25 mouse cellular contexts compared by ENCODE assay signal in genomic region chr14:84320738-84321137, GRCm38 (mm10).
DNase-seq lines count a peak whose midpoint lies in the region; ATAC-seq and TF ChIP-seq lines count a peak whose summit lies in the region.
"Had no signal": no experiment of that assay in that cellular context is flagged by ENCODE, and none has a peak within 500 bp of the region (broad histone marks: within the 10 kb centered on the region; RNA-seq: fewer than 3 reads in every experiment).

No protein-coding gene starts in this region.

- H3K4me2 ChIP-seq in CH12.LX (ENCODE audit: insufficient read depth, low read depth, poor library complexity, severe bottlenecking): no peak overlapping the region
- H3K4me2 ChIP-seq in intestine, postnatal 0 days (replicated peaks; ENCODE audit: low read depth): no peak overlapping the region
- H3K4me2 ChIP-seq in forebrain, postnatal 0 days (ENCODE audit: low read depth): no peak overlapping the region
- H3K4me2 ChIP-seq in hindbrain, embryonic 13.5 days: no peak overlapping the region

- H3K79me2 ChIP-seq in CH12.LX (replicated peaks; ENCODE audit: control insufficient read depth, extremely low read depth, insufficient read depth, poor library complexity, severe bottlenecking): no peaks in the 10 kb centered on the region

- H3K27ac ChIP-seq in CH12.LX (ENCODE audit: insufficient read depth, low read depth): no peak overlapping the region
- no peak overlapping the region for H3K27ac ChIP-seq in intestine, postnatal 0 days (ENCODE audit: low read depth, low read length)
- no peak overlapping the region for H3K27ac ChIP-seq in limb, embryonic 10.5 days
- H3K27ac ChIP-seq in forebrain, postnatal 0 days (ENCODE audit: low read depth, low read length): no peak overlapping the region
- no peak overlapping the region for H3K27ac ChIP-seq in hindbrain, embryonic 13.5 days

- no peak for TF ChIP-seq RAD21 in CH12.LX (IDR thresholded peaks at IDR 0.05; ENCODE audit: low read depth, low read length)

- H3K36me3 ChIP-seq in CH12.LX (replicated peaks in 1 of 2; ENCODE audit: control insufficient read depth in 1 of 2, insufficient read depth in 1 of 2, low read length in 1 of 2): no peaks in the 10 kb centered on the region
- no peaks in the 10 kb centered on the region for H3K36me3 ChIP-seq in intestine, postnatal 0 days (ENCODE audit: control insufficient read depth, insufficient read depth)
- no peaks in the 10 kb centered on the region for H3K36me3 ChIP-seq in limb, embryonic 10.5 days
- H3K36me3 ChIP-seq in forebrain, postnatal 0 days (ENCODE audit: insufficient read depth): no peaks in the 10 kb centered on the region
- no peaks in the 10 kb centered on the region for H3K36me3 ChIP-seq in hindbrain, embryonic 13.5 days
- H3K36me3 ChIP-seq: G1E had no signal

- no peak for TF ChIP-seq POLR2A in CH12.LX (IDR thresholded peaks at IDR 0.05; ENCODE audit: low read depth, low read length)

- in situ Hi-C loops in CH12.LX (cut with MboI; ENCODE audit: low pct_ligation_motif_present, low pct_unique_long_range_greater_than_20kb, low sequenced_read_pairs): no loop called here

- H3K4me3 ChIP-seq in CH12.LX (replicated peaks in 1 of 3; ENCODE audit: low read depth in 2 of 3, low read length in 2 of 3, poor library complexity in 1 of 3): no peak overlapping the region
- H3K4me3 ChIP-seq in intestine, postnatal 0 days (ENCODE audit: low read depth, low read length): no peak overlapping the region
- H3K4me3 ChIP-seq in limb, embryonic 10.5 days: no peak overlapping the region
- H3K4me3 ChIP-seq in forebrain, postnatal 0 days (ENCODE audit: low read depth, low read length): no peak overlapping the region
- H3K4me3 ChIP-seq in hindbrain, embryonic 13.5 days: no peak overlapping the region

- no peak overlapping the region for H3K9ac ChIP-seq in CH12.LX (ENCODE audit: insufficient read depth, low read depth)
- no peak overlapping the region for H3K9ac ChIP-seq in intestine, postnatal 0 days (ENCODE audit: low read depth, low read length)
- no peak overlapping the region for H3K9ac ChIP-seq in forebrain, postnatal 0 days
- no peak overlapping the region for H3K9ac ChIP-seq in hindbrain, embryonic 13.5 days

- no peak for ATAC-seq in intestine, postnatal 0 days
- ATAC-seq in forebrain, postnatal 0 days: no peak
- ATAC-seq in hindbrain, embryonic 13.5 days (ENCODE audit: low FRiP score): no peak
- ATAC-seq: activated CD4-positive, CD25-positive, alpha-beta regulatory T cell, adult 4 months; CD4-positive, CD25-positive, alpha-beta regulatory T cell, adult 4 months; Patski had no signal

- H3K27me3 ChIP-seq in CH12.LX (replicated peaks): no peaks in the 10 kb centered on the region
- H3K27me3 ChIP-seq in intestine, postnatal 0 days (replicated peaks; ENCODE audit: control insufficient read depth, insufficient read depth, low read length): no peaks in the 10 kb centered on the region
- H3K27me3 ChIP-seq in limb, embryonic 10.5 days (ENCODE audit: low read depth, poor library complexity, severe bottlenecking): no peaks in the 10 kb centered on the region
- no peaks in the 10 kb centered on the region for H3K27me3 ChIP-seq in forebrain, postnatal 0 days (ENCODE audit: insufficient read depth, low read length)
- H3K27me3 ChIP-seq in hindbrain, embryonic 13.5 days: no peaks in the 10 kb centered on the region
- H3K27me3 ChIP-seq: Patski had no signal

- DNase-seq in A20 (ENCODE audit: low read depth, low spot score): peak; percentile 74
- peak; percentile 57 for DNase-seq in CH12.LX (ENCODE audit: extremely low read depth)
- peak; percentile 8 for DNase-seq in ES-CJ7 (ENCODE audit: low read depth, low spot score)
- DNase-seq in R1 (ENCODE audit: low read depth, low spot score): peak; percentile 20
- no peak for DNase-seq in limb, embryonic 10.5 days (ENCODE audit: low spot score)
- no peak for DNase-seq in forebrain, postnatal 0 days
- DNase-seq: adrenal gland, adult 2 months; adrenal gland, adult 8-10 months; adrenal gland, postnatal 10 days; adrenal gland, postnatal 14 days; adrenal gland, postnatal 25 days; adrenal gland, postnatal 36 days; B cell, adult 2 months; cerebellum, adult 11 months; cerebellum, adult 11-12 months; cerebellum, adult 18-20 months; cerebellum, adult 2 months; cerebellum, adult 8-10 months; cerebellum, adult 9-10 months had no signal

- dilution Hi-C loops in CH12.LX (cut with MboI; ENCODE audit: extremely low pct_ligation_motif_present, extremely low pct_unique_long_range_greater_than_20kb, low sequenced_read_pairs): no loop called here

- TF ChIP-seq CTCF in CH12.LX (conservative IDR thresholded peaks at IDR 0.05 in 1 of 2, IDR thresholded peaks at IDR 0.05 in 1 of 2; ENCODE audit: low read depth in 2 of 2, low read length in 2 of 2): no peak
- TF ChIP-seq CTCF in intestine, postnatal 0 days (IDR thresholded peaks at IDR 0.05; ENCODE audit: low read depth): no peak
- no peak for TF ChIP-seq CTCF in forebrain, postnatal 0 days (IDR thresholded peaks at IDR 0.05; ENCODE audit: low read depth)

- 64% methylated on average over 1 of the region's 1 CpGs for WGBS in intestine, postnatal 0 days
- 71% methylated on average over 1 of the region's 1 CpGs for WGBS in limb, embryonic 10.5 days
- 63% methylated on average over 1 of the region's 1 CpGs for WGBS in forebrain, postnatal 0 days
- 70% methylated on average over 1 of the region's 1 CpGs for WGBS in hindbrain, embryonic 13.5 days

- H3K4me1 ChIP-seq in CH12.LX (ENCODE audit: control insufficient read depth in 1 of 2, insufficient read depth in 2 of 2): peaks cover 0 to 8% of the 10 kb centered on the region in 2 experiments; a peak in 1 of 4 replicates
- no peaks in the 10 kb centered on the region for H3K4me1 ChIP-seq in intestine, postnatal 0 days (replicated peaks; ENCODE audit: control insufficient read depth, insufficient read depth, low read length)
- H3K4me1 ChIP-seq in limb, embryonic 10.5 days: no peaks in the 10 kb centered on the region
- no peaks in the 10 kb centered on the region for H3K4me1 ChIP-seq in forebrain, postnatal 0 days (ENCODE audit: insufficient read depth)
- H3K4me1 ChIP-seq in hindbrain, embryonic 13.5 days (replicated peaks): no peaks in the 10 kb centered on the region

- peaks cover 7% of the 10 kb centered on the region for H3K9me3 ChIP-seq in CH12.LX (replicated peaks; ENCODE audit: low read length)
- H3K9me3 ChIP-seq in intestine, postnatal 0 days (ENCODE audit: control insufficient read depth): no peaks in the 10 kb centered on the region
- no peaks in the 10 kb centered on the region for H3K9me3 ChIP-seq in limb, embryonic 10.5 days (replicated peaks)
- H3K9me3 ChIP-seq in forebrain, postnatal 0 days (ENCODE audit: low read length): no peaks in the 10 kb centered on the region
- no peaks in the 10 kb centered on the region for H3K9me3 ChIP-seq in hindbrain, embryonic 13.5 days

- peak; percentile 80; the same call in 1 of the 2 replicates for TF ChIP-seq EP300 in CH12.LX (IDR thresholded peaks at IDR 0.05; ENCODE audit: low read length)

TF ChIP-seq in CH12.LX, 34 proteins besides CTCF, POLR2A, EP300 and RAD21 (continues in another document):
- TF ChIP-seq MAX (IDR thresholded peaks at IDR 0.05; ENCODE audit: low read length) (no peak), TCF12 (IDR thresholded peaks at IDR 0.05; ENCODE audit: low read depth, low read length) (peak; percentile 67), MEF2A (IDR thresholded peaks at IDR 0.05; ENCODE audit: borderline replicate concordance, low read depth, low read length) (0 out of 2 replicates have a peak, but pooled peaks have one; percentile 34), CHD1 (IDR thresholded peaks at IDR 0.05; ENCODE audit: low read depth, low read length) (no peak), GABPA (IDR thresholded peaks at IDR 0.05; ENCODE audit: insufficient replicate concordance, low read depth, low read length) (no peak), E2F4 (IDR thresholded peaks at IDR 0.05; ENCODE audit: insufficient replicate concordance, low read depth, low read length) (no peak), ZNF384 (IDR thresholded peaks at IDR 0.05; ENCODE audit: low read depth, low read length) (no peak), NELFE (IDR thresholded peaks at IDR 0.05; ENCODE audit: low read depth, low read length) (no peak), SIN3A (IDR thresholded peaks at IDR 0.05; ENCODE audit: low read length) (no peak), TBP (conservative IDR thresholded peaks at IDR 0.05; ENCODE audit: low read depth, low read length) (no peak), MAFK (IDR thresholded peaks at IDR 0.05; ENCODE audit: insufficient replicate concordance, low read length) (no peak), ETS1 (conservative IDR thresholded peaks at IDR 0.05; ENCODE audit: low read depth, low read length) (peak; percentile 36; the same call in 1 of the 2 replicates), RCOR1 (conservative IDR thresholded peaks at IDR 0.05; ENCODE audit: low read depth, low read length) (no peak), IRF4 (IDR thresholded peaks at IDR 0.05; ENCODE audit: low read depth, low read length) (peak; percentile 89), CHD2 (IDR thresholded peaks at IDR 0.05; ENCODE audit: low read length) (no peak), MAZ (IDR thresholded peaks at IDR 0.05; ENCODE audit: low read depth, low read length) (no peak), POLR2AphosphoS2 (IDR thresholded peaks at IDR 0.05; ENCODE audit: low read depth, low read length) (no peak), JUND (conservative IDR thresholded peaks at IDR 0.05; ENCODE audit: low read depth, low read length) (no peak), USF1 (IDR thresholded peaks at IDR 0.05; ENCODE audit: low read depth, low read length) (no peak), BHLHE40 (IDR thresholded peaks at IDR 0.05; ENCODE audit: low read depth, low read length) (peak; percentile 78), HCFC1 (IDR thresholded peaks at IDR 0.05; ENCODE audit: low read depth, low read length) (no peak), JUN (IDR thresholded peaks at IDR 0.05; ENCODE audit: insufficient read depth, low read depth, low read length) (no peak), ZKSCAN1 (IDR thresholded peaks at IDR 0.05; ENCODE audit: borderline replicate concordance, low read depth, low read length) (no peak), ZC3H11A (IDR thresholded peaks at IDR 0.05; ENCODE audit: low read depth, low read length) (no peak), USF2 (conservative IDR thresholded peaks at IDR 0.05; ENCODE audit: low read depth, low read length) (no peak), MXI1 (IDR thresholded peaks at IDR 0.05; ENCODE audit: low read depth, low read length) (no peak), NRF1 (IDR thresholded peaks at IDR 0.05; ENCODE audit: low read depth, low read length) (no peak), ZMIZ1 (IDR thresholded peaks at IDR 0.05; ENCODE audit: low read depth, low read length) (no peak), SMC3 (IDR thresholded peaks at IDR 0.05; ENCODE audit: low read depth, low read length) (no peak), PAX5 (IDR thresholded peaks at IDR 0.05; ENCODE audit: low read length) (no peak), MYC (IDR thresholded peaks at IDR 0.05; ENCODE audit: low read depth, low read length) (no peak)

Comparison
In these comparisons a context has a peak if more than half of its experiments do, and no peak if none do; other contexts are left out.
1. DNase-seq: peak in A20 (single experiment), CH12.LX (single experiment), ES-CJ7 (single experiment) and R1 (single experiment); none in limb, embryonic 10.5 days (single experiment) and forebrain, postnatal 0 days (single experiment).